Mouse (Mus musculus) MEL (cell line): ENCODE measurements around the gene Ndc1. TPM values are rescaled to one million over a fixed set of nuclear protein-coding genes. Genes with fewer than 3 reads are reported as not detected.

ENCODE experiments used
- DNase-seq: peaks from one replicate; pipeline ENCODE4 v3.0.0; 2011; ENCODE audit warnings: low read depth, low spot score
- H3K27ac ChIP-seq: 2 replicates; pipeline ENCODE4 v1.5.1; 2012; ENCODE audit warnings: low read depth, mild to moderate bottlenecking, control low read depth, low read length, moderate library complexity; ENCODE audit not compliant: control insufficient read depth
- H3K27me3 ChIP-seq, 2 experiments: fragments of 150-350 bp in 1 of 2; sonication (generic) in 1 of 2; 2 replicates each; pipeline ENCODE4 v1.6.1; 2012; ENCODE audit warnings: low read length in 2 of 2, mild to moderate bottlenecking in 2 of 2, improper control_type of control experiment in 1 of 2, moderate library complexity in 1 of 2; ENCODE audit not compliant: insufficient read depth in 2 of 2, control insufficient read depth in 1 of 2
- H3K36me3 ChIP-seq, 2 experiments: 2 replicates each; pipeline ENCODE4 v1.6.1; 2012 to 2014; ENCODE audit warnings: low read length in 2 of 2, improper control_type of control experiment in 1 of 2, inconsistent platforms in 1 of 2, mild to moderate bottlenecking in 1 of 2; ENCODE audit not compliant: insufficient read depth in 2 of 2, control insufficient read depth in 1 of 2
- H3K4me1 ChIP-seq, 2 experiments: fragments of 150-350 bp in 1 of 2; sonication (generic) in 1 of 2; 2 replicates each; pipeline ENCODE4 v1.6.1; 2012; ENCODE audit warnings: low read length in 2 of 2, improper control_type of control experiment in 1 of 2, mild to moderate bottlenecking in 1 of 2; ENCODE audit not compliant: insufficient read depth in 2 of 2, control insufficient read depth in 1 of 2
- H3K4me3 ChIP-seq, 2 experiments: fragments of 150-350 bp in 1 of 2; sonication (generic) in 1 of 2; 2 replicates each; pipeline ENCODE4 v1.5.1; 2012; ENCODE audit warnings: low read depth in 2 of 2, low read length in 2 of 2, mild to moderate bottlenecking in 2 of 2, moderate library complexity in 2 of 2, control low read depth in 1 of 2, improper control_type of control experiment in 1 of 2; ENCODE audit not compliant: control insufficient read depth in 1 of 2, insufficient read depth in 1 of 2
- H3K79me2 ChIP-seq: 2 replicates; pipeline ENCODE4 v1.6.1; 2012; ENCODE audit warnings: mild to moderate bottlenecking, low read length, moderate library complexity; ENCODE audit not compliant: control insufficient read depth, poor library complexity, insufficient read depth
- H3K9ac ChIP-seq: 2 replicates; pipeline ENCODE4 v1.6.1; 2012; ENCODE audit warnings: low read depth, mild to moderate bottlenecking, control low read depth, low read length, moderate library complexity; ENCODE audit not compliant: control insufficient read depth, poor library complexity, severe bottlenecking
- H3K9me3 ChIP-seq: fragments of 150-350 bp; sonication (generic); replicated peaks from 2 replicates; pipeline ENCODE4 v1.6.1; 2012; ENCODE audit warnings: mild to moderate bottlenecking, low read length, improper control_type of control experiment, moderate library complexity; ENCODE audit not compliant: insufficient read depth
- CHD2 ChIP-seq: IDR thresholded peaks from 2 replicates; pipeline ENCODE4 v1.6.1; 2011; ENCODE audit warnings: low read length, improper control_type of control experiment
- CTCF ChIP-seq, 3 experiments: IDR thresholded peaks in 2 of 3; conservative IDR thresholded peaks in 1 of 3; 2 replicates each; pipeline ENCODE4 v1.5.1; 2011 to 2012; ENCODE audit warnings: low read length in 3 of 3, low read depth in 2 of 3, mild to moderate bottlenecking in 2 of 3, improper control_type of control experiment in 1 of 3, inconsistent platforms in 1 of 3, mixed read lengths in 1 of 3, moderate library complexity in 1 of 3; ENCODE audit not compliant: control insufficient read depth in 1 of 3, insufficient read depth in 1 of 3, poor library complexity in 1 of 3, severe bottlenecking in 1 of 3
- E2F4 ChIP-seq: IDR thresholded peaks from 2 replicates; pipeline ENCODE4 v1.6.1; 2011; ENCODE audit warnings: low read depth, low read length, improper control_type of control experiment, borderline replicate concordance
- ELF1 ChIP-seq: IDR thresholded peaks from 2 replicates; pipeline ENCODE4 v1.6.1; 2014; ENCODE audit warnings: low read depth, mild to moderate bottlenecking, inconsistent platforms, low read length, improper control_type of control experiment, moderate library complexity
- EP300 ChIP-seq, 2 experiments: IDR thresholded peaks; 2 replicates each; pipeline ENCODE4 v1.6.1; 2011; ENCODE audit warnings: improper control_type of control experiment in 2 of 2, low read length in 2 of 2, low read depth in 1 of 2, mild to moderate bottlenecking in 1 of 2
- ETS1 ChIP-seq: IDR thresholded peaks from 2 replicates; pipeline ENCODE4 v1.6.1; 2012; ENCODE audit warnings: low read depth, mild to moderate bottlenecking, inconsistent platforms, low read length, improper control_type of control experiment, moderate library complexity
- GABPA ChIP-seq: IDR thresholded peaks from 2 replicates; pipeline ENCODE4 v1.6.1; 2012; ENCODE audit warnings: low read depth, mild to moderate bottlenecking, inconsistent platforms, low read length, improper control_type of control experiment, moderate library complexity
- GATA1 ChIP-seq: IDR thresholded peaks from 2 replicates; pipeline ENCODE4 v1.6.1; 2011; ENCODE audit warnings: low read depth, low read length, improper control_type of control experiment
- JUND ChIP-seq: IDR thresholded peaks from 2 replicates; pipeline ENCODE4 v1.6.1; 2011; ENCODE audit warnings: low read depth, mild to moderate bottlenecking, improper control_type of control experiment, low read length
- MAZ ChIP-seq: IDR thresholded peaks from 2 replicates; pipeline ENCODE4 v1.6.1; 2012; ENCODE audit warnings: low read depth, mild to moderate bottlenecking, inconsistent platforms, low read length, improper control_type of control experiment
- MYC ChIP-seq: IDR thresholded peaks from 2 replicates; pipeline ENCODE4 v1.6.1; 2011; ENCODE audit warnings: low read depth, mild to moderate bottlenecking, low read length, improper control_type of control experiment, moderate library complexity
- NRF1 ChIP-seq: IDR thresholded peaks from 2 replicates; pipeline ENCODE4 v1.6.1; 2014; ENCODE audit warnings: low read depth, mild to moderate bottlenecking, inconsistent platforms, low read length, improper control_type of control experiment, moderate library complexity; ENCODE audit not compliant: poor library complexity, insufficient read depth, severe bottlenecking
- POLR2A ChIP-seq, 2 experiments: IDR thresholded peaks; 2 replicates each; pipeline ENCODE4 v1.6.1; 2011 to 2012; ENCODE audit warnings: low read length in 2 of 2, mild to moderate bottlenecking in 2 of 2, control low read depth in 1 of 2, improper control_type of control experiment in 1 of 2, low read depth in 1 of 2, moderate library complexity in 1 of 2; ENCODE audit not compliant: control insufficient read depth in 1 of 2, insufficient read depth in 1 of 2, poor library complexity in 1 of 2
- POLR2AphosphoS2 ChIP-seq: IDR thresholded peaks from 2 replicates; pipeline ENCODE4 v1.6.1; 2011; ENCODE audit warnings: low read length, improper control_type of control experiment
- TBP ChIP-seq: IDR thresholded peaks from 2 replicates; pipeline ENCODE4 v1.8.0; 2011; ENCODE audit warnings: low read depth, low read length, improper control_type of control experiment
- UBTF ChIP-seq: IDR thresholded peaks from 2 replicates; pipeline ENCODE4 v1.6.1; 2012; ENCODE audit warnings: low read depth, mild to moderate bottlenecking, inconsistent platforms, low read length, improper control_type of control experiment, moderate library complexity, borderline replicate concordance; ENCODE audit not compliant: insufficient read depth
- USF1 ChIP-seq: IDR thresholded peaks from 2 replicates; pipeline ENCODE4 v1.6.1; 2014; ENCODE audit warnings: low read depth, mild to moderate bottlenecking, inconsistent platforms, low read length, improper control_type of control experiment, moderate library complexity
- ZMIZ1 ChIP-seq: IDR thresholded peaks from 2 replicates; pipeline ENCODE4 v1.6.1; 2012; ENCODE audit warnings: low read depth, mild to moderate bottlenecking, inconsistent platforms, low read length, improper control_type of control experiment, moderate library complexity
- polyA plus RNA-seq, 2 experiments: library from polyadenylated mRNA; stranded (reverse) in 1 of 2; unstranded in 1 of 2; fragments of >175 nt in 1 of 2; fragments of >200 nt in 1 of 2; gene quantifications; 2 replicates each; pipeline versions ENCODE4 v1.2.1 to v1.2.4; 2012; ENCODE audit warnings: low replicate concordance in 2 of 2, low read depth in 1 of 2; ENCODE audit not compliant: insufficient read length in 2 of 2, insufficient read depth in 1 of 2, missing spikeins in 1 of 2
- total RNA-seq: library from RNA; depleted of rRNA; stranded (reverse); fragments of 300-350 nt; gene quantifications from 2 replicates; pipeline ENCODE4 v1.2.3, GENCODE M21; 2012

Gene Ndc1
- total and polyA plus RNA-seq, 3 experiments = 54.0 to 274 (median 57.2) TPM

DNA sequence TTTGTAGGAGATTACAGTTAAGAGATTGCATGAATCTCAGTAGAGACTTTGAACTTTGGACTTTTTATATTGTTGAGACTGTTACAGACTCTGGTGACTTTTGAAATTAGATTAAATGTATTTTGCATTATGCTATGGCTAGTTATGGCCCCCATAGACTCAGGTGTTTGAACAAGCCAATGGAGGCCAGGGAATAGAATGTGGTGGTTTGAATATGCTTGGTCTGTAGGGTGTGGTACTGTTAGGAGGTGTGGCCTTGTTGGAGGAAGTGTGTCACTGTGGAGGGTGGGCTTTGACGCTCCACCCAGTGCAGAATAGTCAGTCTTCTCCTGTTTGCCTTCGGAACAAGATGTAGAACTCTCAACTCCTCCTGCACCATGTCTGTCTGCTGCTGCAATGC lies 44.5 kb upstream of the Ndc1 start:
- TF ChIP-seq POLR2A (IDR thresholded peaks at IDR 0.05; ENCODE audit: control insufficient read depth in 1 of 2, insufficient read depth in 1 of 2, low read depth in 1 of 2, low read length in 2 of 2, poor library complexity in 1 of 2) (no peak), POLR2AphosphoS2 (no peak), ZMIZ1 (no peak), JUND (no peak), ELF1 (no peak), TBP (no peak), EP300 (IDR thresholded peaks at IDR 0.05; ENCODE audit: low read depth in 1 of 2, low read length in 2 of 2) (no peak), ETS1 (no peak), MYC (no peak), GATA1 (no peak), UBTF (no peak), GABPA (no peak), E2F4 (no peak)

DNA sequence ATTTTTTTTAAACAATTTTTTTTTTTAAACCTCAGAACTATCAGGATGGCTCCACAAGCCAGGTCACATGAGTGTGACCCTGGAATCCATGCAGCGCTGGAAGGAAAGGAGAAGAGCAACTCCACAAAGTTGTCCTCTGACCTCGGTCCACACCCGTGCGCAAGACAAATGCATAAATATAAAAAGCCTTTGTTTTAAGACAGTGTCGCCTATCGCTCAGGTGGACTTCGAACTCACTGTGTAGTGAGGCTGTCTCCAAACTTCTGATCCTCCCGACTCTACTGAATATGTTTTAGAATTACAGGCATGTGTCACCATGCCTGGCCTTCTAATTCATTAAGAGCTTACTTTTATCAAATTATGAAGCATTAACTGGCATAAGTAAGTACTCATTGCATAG lies 39.1 kb upstream of the Ndc1 start:
- H3K36me3 ChIP-seq = no peaks in the 10 kb centered on the region; a peak in 1 of 4 replicates
- H3K27me3 ChIP-seq = no peaks in the 10 kb centered on the region
- TF ChIP-seq MAZ (no peak), CHD2 (no peak), POLR2AphosphoS2 (no peak), JUND (no peak), NRF1 (no peak)
- H3K9ac ChIP-seq = no peak overlapping the region
- DNase-seq = no peak
- H3K4me1 ChIP-seq = no peaks in the 10 kb centered on the region; a peak in 1 of 4 replicates
- no peak overlapping the region for H3K27ac ChIP-seq
- no peak overlapping the region for H3K4me3 ChIP-seq
- no peaks in the 10 kb centered on the region for H3K79me2 ChIP-seq
- H3K9me3 ChIP-seq = no peaks in the 10 kb centered on the region

More for the DNA sequence above, 44.5 kb upstream of the Ndc1 start:
- H3K36me3 ChIP-seq = peaks cover 0 to 2% of the 10 kb centered on the region in 2 experiments; a peak in 1 of 4 replicates
- peak; percentile 21 for DNase-seq
- no peaks in the 10 kb centered on the region for H3K9me3 ChIP-seq
- no peak overlapping the region for H3K9ac ChIP-seq
- H3K27me3 ChIP-seq = no peaks in the 10 kb centered on the region
- no peaks in the 10 kb centered on the region for H3K79me2 ChIP-seq
- no peak overlapping the region for H3K4me3 ChIP-seq
- H3K4me1 ChIP-seq = no peaks in the 10 kb centered on the region; a peak in 1 of 4 replicates
- no peak overlapping the region for H3K27ac ChIP-seq

DNA sequence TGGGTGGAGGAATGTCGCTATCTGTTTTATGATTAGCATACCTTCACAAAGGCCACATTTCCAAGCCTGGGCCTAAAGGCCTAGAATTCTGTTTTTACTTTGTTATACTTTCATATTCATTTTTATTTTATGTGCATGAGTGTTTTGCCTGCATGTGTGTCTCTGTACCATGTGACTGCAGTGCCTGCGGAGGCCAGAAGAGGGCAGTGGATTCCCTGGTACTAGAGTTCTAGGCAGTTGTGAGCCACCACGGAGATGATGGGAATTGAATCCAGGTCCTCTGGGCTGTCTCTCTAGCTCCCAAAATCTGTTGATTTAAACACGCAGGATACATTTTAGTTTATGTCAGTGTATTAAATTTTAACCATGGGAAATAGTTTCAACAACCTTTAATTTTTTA lies 34.1 kb upstream of the Ndc1 start:
- Histone ChIP-seq H3K36me3 (no peaks in the 10 kb centered on the region; a peak in 1 of 4 replicates), H3K27me3 (no peaks in the 10 kb centered on the region), H3K4me1 (no peaks in the 10 kb centered on the region), H3K27ac (no peak overlapping the region), H3K9ac (no peak overlapping the region), H3K79me2 (no peaks in the 10 kb centered on the region), H3K9me3 (no peaks in the 10 kb centered on the region), H3K4me3 (no peak overlapping the region)
- TF ChIP-seq USF1 (peak; percentile 77), POLR2A (IDR thresholded peaks at IDR 0.05; ENCODE audit: control insufficient read depth in 1 of 2, insufficient read depth in 1 of 2, low read depth in 1 of 2, low read length in 2 of 2, poor library complexity in 1 of 2) (no peak), CTCF (IDR thresholded peaks at IDR 0.05 in 2 of 3, conservative IDR thresholded peaks at IDR 0.05 in 1 of 3; ENCODE audit: control insufficient read depth in 1 of 3, insufficient read depth in 1 of 3, low read depth in 2 of 3, low read length in 3 of 3, poor library complexity in 1 of 3, severe bottlenecking in 1 of 3) (peak; percentile 40 to 56 (median 45))
- DNase-seq = peak; percentile 53
